Mouse (Mus musculus) CH12.LX (cell line): ENCODE measurements around the gene St6gal1. TPM values are rescaled to one million over a fixed set of nuclear protein-coding genes. Genes with fewer than 3 reads are reported as not detected.

Experiments
- DNase-seq: peaks from one replicate; pipeline ENCODE4 v3.0.0-alpha.2; 2013; ENCODE audit errors: extremely low read depth
- H3K27ac ChIP-seq: 2 replicates; pipeline ENCODE4 v1.5.1; 2012; ENCODE audit warnings: low read depth, mild to moderate bottlenecking, control low read depth, moderate library complexity; ENCODE audit not compliant: insufficient read depth
- H3K27me3 ChIP-seq: replicated peaks from 2 replicates; pipeline ENCODE3; 2012; ENCODE audit warnings: inconsistent platforms
- H3K36me3 ChIP-seq, 2 experiments: replicated peaks in 1 of 2; 2 replicates each; pipeline versions ENCODE3 to v1.6.1; 2012; ENCODE audit warnings: inconsistent platforms in 1 of 2, low read length in 1 of 2, mild to moderate bottlenecking in 1 of 2, mixed read lengths in 1 of 2, moderate library complexity in 1 of 2; ENCODE audit not compliant: control insufficient read depth in 1 of 2, insufficient read depth in 1 of 2
- H3K4me1 ChIP-seq, 2 experiments: 2 replicates each; pipeline ENCODE4 v1.6.1; 2012; ENCODE audit warnings: inconsistent platforms in 1 of 2, moderate library complexity in 1 of 2; ENCODE audit not compliant: insufficient read depth in 2 of 2, control insufficient read depth in 1 of 2
- H3K4me2 ChIP-seq: 2 replicates; pipeline ENCODE4 v1.6.1; 2012; ENCODE audit warnings: low read depth, mild to moderate bottlenecking, control low read depth; ENCODE audit not compliant: poor library complexity, insufficient read depth, severe bottlenecking
- H3K4me3 ChIP-seq, 3 experiments: fragments of 150-350 bp in 1 of 3; sonication (generic) in 1 of 3; replicated peaks in 1 of 3; 2 replicates each; pipeline versions ENCODE3 to v1.5.1; 2011 to 2012; ENCODE audit warnings: low read depth in 2 of 3, low read length in 2 of 3, mild to moderate bottlenecking in 2 of 3, moderate library complexity in 2 of 3, control low read depth in 1 of 3, improper control_type of control experiment in 1 of 3, inconsistent platforms in 1 of 3, mixed read lengths in 1 of 3; ENCODE audit not compliant: poor library complexity in 1 of 3
- H3K79me2 ChIP-seq: replicated peaks from 2 replicates; pipeline ENCODE4 v1.6.1; 2012; ENCODE audit warnings: mild to moderate bottlenecking, moderate library complexity; ENCODE audit not compliant: control insufficient read depth, poor library complexity, insufficient read depth, severe bottlenecking; ENCODE audit errors: extremely low read depth
- H3K9ac ChIP-seq: 2 replicates; pipeline ENCODE4 v1.6.1; 2012; ENCODE audit warnings: low read depth, mild to moderate bottlenecking, control low read depth, moderate library complexity; ENCODE audit not compliant: insufficient read depth
- H3K9me3 ChIP-seq: replicated peaks from 2 replicates; pipeline ENCODE3; 2012; ENCODE audit warnings: low read length, inconsistent platforms, mixed read lengths
- BHLHE40 ChIP-seq: IDR thresholded peaks from 2 replicates; pipeline ENCODE4 v1.6.1; 2011; ENCODE audit warnings: mild to moderate bottlenecking, low read depth, low read length, improper control_type of control experiment
- CHD1 ChIP-seq: IDR thresholded peaks from 2 replicates; pipeline ENCODE4 v1.6.1; 2012; ENCODE audit warnings: low read depth, low read length, improper control_type of control experiment, inconsistent platforms
- CHD2 ChIP-seq: IDR thresholded peaks from 2 replicates; pipeline ENCODE4 v1.6.1; 2011; ENCODE audit warnings: low read length, improper control_type of control experiment
- E2F4 ChIP-seq: IDR thresholded peaks from 2 replicates; pipeline ENCODE4 v1.6.1; 2011; ENCODE audit warnings: low read depth, low read length, improper control_type of control experiment; ENCODE audit not compliant: insufficient replicate concordance
- ELF1 ChIP-seq: IDR thresholded peaks from 2 replicates; pipeline ENCODE4 v1.6.1; 2014; ENCODE audit warnings: low read depth, mild to moderate bottlenecking, inconsistent platforms, low read length, improper control_type of control experiment
- EP300 ChIP-seq: IDR thresholded peaks from 2 replicates; pipeline ENCODE4 v1.6.1; 2011; ENCODE audit warnings: low read length, improper control_type of control experiment
- ETS1 ChIP-seq: conservative IDR thresholded peaks from 2 replicates; pipeline ENCODE4 v1.6.1; 2012; ENCODE audit warnings: low read depth, mild to moderate bottlenecking, inconsistent platforms, low read length, improper control_type of control experiment, moderate library complexity
- HCFC1 ChIP-seq: IDR thresholded peaks from 2 replicates; pipeline ENCODE4 v1.6.1; 2012; ENCODE audit warnings: low read depth, mild to moderate bottlenecking, inconsistent platforms, low read length, improper control_type of control experiment
- IRF4 ChIP-seq: IDR thresholded peaks from 2 replicates; pipeline ENCODE4 v1.6.1; 2014; ENCODE audit warnings: low read depth, mild to moderate bottlenecking, inconsistent platforms, low read length, improper control_type of control experiment
- JUN ChIP-seq: IDR thresholded peaks from 2 replicates; pipeline ENCODE4 v1.6.1; 2011; ENCODE audit warnings: low read depth, mild to moderate bottlenecking, low read length, improper control_type of control experiment, moderate library complexity; ENCODE audit not compliant: insufficient read depth
- JUND ChIP-seq: conservative IDR thresholded peaks from 2 replicates; pipeline ENCODE4 v1.6.1; 2011; ENCODE audit warnings: low read depth, low read length, improper control_type of control experiment
- MAFK ChIP-seq: IDR thresholded peaks from 2 replicates; pipeline ENCODE4 v1.6.1; 2011; ENCODE audit warnings: low read length, improper control_type of control experiment; ENCODE audit not compliant: insufficient replicate concordance
- MAZ ChIP-seq: IDR thresholded peaks from 2 replicates; pipeline ENCODE4 v1.6.1; 2012; ENCODE audit warnings: low read depth, mild to moderate bottlenecking, inconsistent platforms, low read length, improper control_type of control experiment, moderate library complexity
- MEF2A ChIP-seq: IDR thresholded peaks from 2 replicates; pipeline ENCODE4 v1.6.1; 2014; ENCODE audit warnings: low read depth, mild to moderate bottlenecking, inconsistent platforms, low read length, improper control_type of control experiment, borderline replicate concordance
- MYC ChIP-seq: IDR thresholded peaks from 2 replicates; pipeline ENCODE4 v1.6.1; 2011; ENCODE audit warnings: low read depth, mild to moderate bottlenecking, improper control_type of control experiment, low read length
- PAX5 ChIP-seq: IDR thresholded peaks from 2 replicates; pipeline ENCODE4 v1.6.1; 2012; ENCODE audit warnings: low read length, inconsistent platforms, mixed read lengths
- POLR2AphosphoS2 ChIP-seq: IDR thresholded peaks from 2 replicates; pipeline ENCODE4 v1.6.1; 2011; ENCODE audit warnings: low read depth, low read length, improper control_type of control experiment
- RAD21 ChIP-seq: IDR thresholded peaks from 2 replicates; pipeline ENCODE4 v1.6.1; 2011; ENCODE audit warnings: low read depth, mild to moderate bottlenecking, low read length, improper control_type of control experiment, moderate library complexity
- RCOR1 ChIP-seq: conservative IDR thresholded peaks from 2 replicates; pipeline ENCODE4 v1.6.1; 2012; ENCODE audit warnings: low read depth, mild to moderate bottlenecking, inconsistent platforms, low read length, improper control_type of control experiment
- SMC3 ChIP-seq: IDR thresholded peaks from 2 replicates; pipeline ENCODE4 v1.6.1; 2011; ENCODE audit warnings: low read depth, low read length, improper control_type of control experiment
- TBP ChIP-seq: conservative IDR thresholded peaks from 2 replicates; pipeline ENCODE4 v1.6.1; 2011; ENCODE audit warnings: low read depth, low read length, improper control_type of control experiment
- TCF12 ChIP-seq: IDR thresholded peaks from 2 replicates; pipeline ENCODE4 v1.6.1; 2014; ENCODE audit warnings: low read depth, mild to moderate bottlenecking, inconsistent platforms, low read length, improper control_type of control experiment
- UBTF ChIP-seq: IDR thresholded peaks from 2 replicates; pipeline ENCODE4 v1.6.1; 2012; ENCODE audit warnings: low read depth, mild to moderate bottlenecking, inconsistent platforms, low read length, improper control_type of control experiment, moderate library complexity
- USF2 ChIP-seq: conservative IDR thresholded peaks from 2 replicates; pipeline ENCODE4 v1.6.1; 2011; ENCODE audit warnings: low read depth, low read length, improper control_type of control experiment
- ZC3H11A ChIP-seq: IDR thresholded peaks from 2 replicates; pipeline ENCODE4 v1.6.1; 2012; ENCODE audit warnings: low read depth, mild to moderate bottlenecking, inconsistent platforms, low read length, improper control_type of control experiment
- ZKSCAN1 ChIP-seq: IDR thresholded peaks from 2 replicates; pipeline ENCODE4 v1.6.1; 2012; ENCODE audit warnings: low read depth, inconsistent platforms, low read length, improper control_type of control experiment, borderline replicate concordance
- ZMIZ1 ChIP-seq: IDR thresholded peaks from 2 replicates; pipeline ENCODE4 v1.6.1; 2012; ENCODE audit warnings: low read depth, mild to moderate bottlenecking, inconsistent platforms, low read length, improper control_type of control experiment
- ZNF384 ChIP-seq: IDR thresholded peaks from 2 replicates; pipeline ENCODE4 v1.6.1; 2012; ENCODE audit warnings: low read depth, low read length, improper control_type of control experiment, inconsistent platforms
- dilution Hi-C: fragments of 300-500 bp; cut with MboI; formaldehyde crosslinking; loops from 2 replicates; pipeline ENCODE4 v1.14.3; 2020; ENCODE audit warnings: low sequenced_read_pairs; ENCODE audit not compliant: extremely low pct_unique_long_range_greater_than_20kb, extremely low pct_ligation_motif_present
- in situ Hi-C: fragments of 300-500 bp; cut with MboI; formaldehyde crosslinking; loops from 3 replicates; pipeline ENCODE4 v1.14.3; 2019; ENCODE audit warnings: low sequenced_read_pairs, low pct_ligation_motif_present, low pct_unique_long_range_greater_than_20kb, mixed read lengths
- polyA plus RNA-seq: library from polyadenylated mRNA; unstranded; fragments of >175 nt; gene quantifications from 2 replicates; pipeline ENCODE4 v1.2.1, GENCODE M21; 2012; ENCODE audit warnings: low read depth; ENCODE audit not compliant: insufficient read length
- total RNA-seq, 2 experiments: library from RNA; depleted of rRNA; stranded (reverse); fragments of 300-350 nt in 1 of 2; fragments of >200 nt in 1 of 2; gene quantifications; 2 replicates each; pipeline ENCODE4 v1.2.3; 2012 to 2014

St6gal1 gene
- total and polyA plus RNA-seq, 3 experiments: 64.5 to 168 (median 67.8) TPM

DNA sequence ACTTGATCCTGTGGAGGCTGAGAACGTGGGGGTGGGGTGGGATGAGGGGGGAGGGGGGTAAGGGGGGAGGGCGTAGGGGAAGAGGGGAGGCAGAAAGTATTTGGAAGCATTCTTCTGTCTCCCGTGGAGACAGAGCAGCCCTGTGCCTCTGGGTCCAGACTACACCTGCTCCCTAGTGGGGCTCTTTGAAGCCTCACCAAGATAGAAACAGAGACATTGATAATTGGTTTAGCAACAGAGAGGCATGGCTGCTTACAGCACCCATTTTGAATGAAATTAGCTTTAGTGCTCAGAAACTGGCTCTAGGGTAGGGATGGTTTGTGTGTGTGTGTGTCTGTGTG, 46.3 kb downstream of the St6gal1 start (continued):
- TF ChIP-seq TBP (no peak), MEF2A (no peak), PAX5 (no peak), RCOR1 (no peak), ZNF384 (0 out of 2 replicates have a peak, but pooled peaks have one; percentile 8), SMC3 (no peak), UBTF (no peak), EP300 (no peak), RAD21 (no peak), ZMIZ1 (no peak), ZKSCAN1 (no peak), ELF1 (no peak; the same call in 1 of the 2 replicates), HCFC1 (no peak), ZC3H11A (no peak)

DNA sequence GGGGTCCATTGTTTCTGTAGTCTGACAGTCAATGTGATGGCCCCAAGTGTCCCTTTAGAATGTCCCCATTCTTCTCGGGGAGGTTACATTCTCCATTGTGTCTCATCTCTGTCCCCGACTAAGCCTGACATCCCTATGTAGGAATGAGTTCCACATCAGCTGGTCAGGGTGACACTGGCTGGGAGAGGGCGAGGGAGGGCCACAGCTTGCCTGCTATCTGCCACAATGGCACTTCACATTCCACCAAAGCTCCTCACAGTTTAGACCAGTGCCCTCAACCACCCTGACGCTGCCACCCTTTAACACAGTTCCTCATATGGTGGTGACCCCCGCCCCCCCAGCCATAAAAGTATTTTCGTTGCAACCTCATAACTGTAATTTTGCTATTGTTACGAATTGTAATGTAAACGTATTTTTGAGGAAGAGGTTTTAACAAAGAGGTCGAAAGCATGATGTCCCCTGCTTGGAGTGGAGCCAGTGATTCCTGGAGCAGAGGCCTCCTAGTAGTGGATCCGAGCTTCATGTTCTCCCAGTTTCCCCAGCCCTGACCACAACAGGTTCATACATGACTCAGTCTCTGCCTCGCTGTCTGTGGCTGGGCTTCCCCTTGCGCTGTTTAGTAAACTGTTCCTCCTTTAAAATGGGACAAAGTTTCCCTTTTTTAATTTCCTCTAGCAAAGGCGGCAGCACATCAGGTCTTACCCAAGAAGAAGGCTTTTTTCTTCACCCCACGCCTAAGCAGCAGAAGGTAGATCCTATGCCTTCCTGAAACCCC, 47.4 kb downstream of the St6gal1 start:
- Histone ChIP-seq H3K4me1 (peaks cover 53 to 86% of the 10 kb centered on the region in 2 experiments), H3K27me3 (no peaks in the 10 kb centered on the region), H3K9me3 (no peaks in the 10 kb centered on the region), H3K4me2 (peak overlapping the region; percentile 56), H3K79me2 (no peaks in the 10 kb centered on the region)
- TF ChIP-seq USF2 (no peak), E2F4 (no peak), SMC3 (no peak; the same call in 1 of the 2 replicates), MAFK (no peak), EP300 (peak; percentile 98), IRF4 (peak; percentile 98), JUN (peak; percentile 65), RCOR1 (peak; percentile 98), ZNF384 (no peak; the same call in 1 of the 2 replicates), JUND (peak; percentile 91), TCF12 (peak; percentile 86), POLR2AphosphoS2 (no peak), CHD2 (peak; percentile 60; the same call in 1 of the 2 replicates), MEF2A (peak; percentile 87), PAX5 (no peak), ZMIZ1 (no peak), MAZ (no peak; the same call in 1 of the 2 replicates), BHLHE40 (peak; percentile 72; the same call in 1 of the 2 replicates), CHD1 (no peak), ETS1 (peak; percentile 91), MYC (0 out of 2 replicates have a peak, but pooled peaks have one; percentile 29), TBP (peak; percentile 60), ELF1 (peak; percentile 15; the same call in 1 of the 2 replicates)
- TF ChIP-seq, all 38 proteins: peak for 13
- peak overlapping the region in 1 of 3 experiments; percentile 2 for H3K4me3 ChIP-seq
- dilution Hi-C loops (no loop called here), in situ Hi-C loops (loop anchor here (5.0 kb wide), 1 partner anchor 45 kb away; no protein-coding TSS in a partner anchor)
- peak; percentile 87 for DNase-seq
- peak overlapping the region; percentile 67 for H3K27ac ChIP-seq
- H3K36me3 ChIP-seq: peaks cover 0 to 16% of the 10 kb centered on the region in 2 experiments
- H3K9ac ChIP-seq: peak overlapping the region; percentile 7
